Mouse (Mus musculus): ENCODE measurements around the gene Atp2b4. TPM values are rescaled to one million over a fixed set of nuclear protein-coding genes. Genes with fewer than 3 reads are reported as not detected.

The Atp2b4 gene
- total and polyA plus RNA-seq, 3 experiments: 34.0 to 278 (median 85.7) TPM

GRCm38 (mm10) chr1:133736664-133737063 is 64.2 kb downstream of the Atp2b4 start:
- TF ChIP-seq TAL1 (conservative IDR thresholded peaks at IDR 0.05; ENCODE audit: low read depth, low read length): no peak
- TF ChIP-seq GATA1 (IDR thresholded peaks at IDR 0.05; ENCODE audit: borderline replicate concordance, low read length): no peak
- no peak for TF ChIP-seq GATA2 (IDR thresholded peaks at IDR 0.05; ENCODE audit: borderline replicate concordance, low read depth, low read length)
- no peak for TF ChIP-seq CTCF (IDR thresholded peaks at IDR 0.05; ENCODE audit: low read depth, low read length)
- TF ChIP-seq POLR2AphosphoS5 (IDR thresholded peaks at IDR 0.05; ENCODE audit: insufficient replicate concordance, low read depth, low read length): no peak
- Histone ChIP-seq H3K4me1 (ENCODE audit: insufficient read depth, low read depth, low read length) (peaks cover 25% of the 10 kb centered on the region), H3K4me3 (ENCODE audit: low read depth, low read length) (no peak overlapping the region), H3K36me3 (replicated peaks) (peaks cover 98% of the 10 kb centered on the region), H3K9me3 (replicated peaks) (no peaks in the 10 kb centered on the region), H3K27me3 (ENCODE audit: insufficient read depth, low read length) (no peaks in the 10 kb centered on the region)
- no peak for DNase-seq (ENCODE audit: low spot score)
- no peak for ATAC-seq (ENCODE audit: extremely low read depth, insufficient number of reproducible peaks, low FRiP score, poor library complexity, severe bottlenecking)

- Histone ChIP-seq H3K36me3 (replicated peaks) (peaks cover 98% of the 10 kb centered on the region), H3K4me1 (ENCODE audit: insufficient read depth, low read depth, low read length) (peaks cover 22% of the 10 kb centered on the region), H3K4me3 (ENCODE audit: low read depth, low read length) (no peak overlapping the region), H3K9me3 (replicated peaks) (no peaks in the 10 kb centered on the region), H3K27me3 (ENCODE audit: insufficient read depth, low read length) (no peaks in the 10 kb centered on the region)
- DNase-seq (ENCODE audit: low spot score): peak; percentile 73
- TF ChIP-seq POLR2AphosphoS5 (IDR thresholded peaks at IDR 0.05; ENCODE audit: insufficient replicate concordance, low read depth, low read length): no peak
- TF ChIP-seq CTCF (IDR thresholded peaks at IDR 0.05; ENCODE audit: low read depth, low read length): peak; percentile 59
- peak; percentile 63; the same call in 1 of the 2 replicates for ATAC-seq (ENCODE audit: extremely low read depth, insufficient number of reproducible peaks, low FRiP score, poor library complexity, severe bottlenecking)
Observed at GRCm38 (mm10) chr1:133735995-133736652, 64.7 kb downstream of the Atp2b4 start.

GRCm38 (mm10) chr1:133732814-133733213 is 68.0 kb downstream of the Atp2b4 start:
- peaks cover 98% of the 10 kb centered on the region for H3K36me3 ChIP-seq (replicated peaks)
- no peaks in the 10 kb centered on the region for H3K9me3 ChIP-seq (replicated peaks)
- TF ChIP-seq CTCF (IDR thresholded peaks at IDR 0.05; ENCODE audit: low read depth, low read length) (no peak), GATA2 (IDR thresholded peaks at IDR 0.05; ENCODE audit: borderline replicate concordance, low read depth, low read length) (no peak), GATA1 (IDR thresholded peaks at IDR 0.05; ENCODE audit: borderline replicate concordance, low read length) (no peak)
- no peaks in the 10 kb centered on the region for H3K27me3 ChIP-seq (ENCODE audit: insufficient read depth, low read length)
- H3K4me1 ChIP-seq (ENCODE audit: insufficient read depth, low read depth, low read length): peaks cover 20% of the 10 kb centered on the region
- DNase-seq (ENCODE audit: low spot score): no peak
- H3K4me3 ChIP-seq (ENCODE audit: low read depth, low read length): no peak overlapping the region
- no peak for ATAC-seq (ENCODE audit: extremely low read depth, insufficient number of reproducible peaks, low FRiP score, poor library complexity, severe bottlenecking)

GRCm38 (mm10) chr1:133728339-133728738 is 72.5 kb downstream of the Atp2b4 start:
- Histone ChIP-seq H3K9me3 (replicated peaks) (no peaks in the 10 kb centered on the region), H3K36me3 (replicated peaks) (peaks cover 94% of the 10 kb centered on the region), H3K4me1 (ENCODE audit: insufficient read depth, low read depth, low read length) (peaks cover 7% of the 10 kb centered on the region; the same call in 1 of the 2 replicates), H3K27me3 (ENCODE audit: insufficient read depth, low read length) (no peaks in the 10 kb centered on the region), H3K4me3 (ENCODE audit: low read depth, low read length) (no peak overlapping the region)
- no peak for TF ChIP-seq CTCF (IDR thresholded peaks at IDR 0.05; ENCODE audit: low read depth, low read length)
- no peak for TF ChIP-seq GATA2 (IDR thresholded peaks at IDR 0.05; ENCODE audit: borderline replicate concordance, low read depth, low read length)
- TF ChIP-seq GATA1 (IDR thresholded peaks at IDR 0.05; ENCODE audit: borderline replicate concordance, low read length): no peak
- no peak for TF ChIP-seq POLR2AphosphoS5 (IDR thresholded peaks at IDR 0.05; ENCODE audit: insufficient replicate concordance, low read depth, low read length)
- TF ChIP-seq TAL1 (conservative IDR thresholded peaks at IDR 0.05; ENCODE audit: low read depth, low read length): no peak
- DNase-seq (ENCODE audit: low spot score) (no peak), ATAC-seq (ENCODE audit: extremely low read depth, insufficient number of reproducible peaks, low FRiP score, poor library complexity, severe bottlenecking) (no peak)

DNA sequence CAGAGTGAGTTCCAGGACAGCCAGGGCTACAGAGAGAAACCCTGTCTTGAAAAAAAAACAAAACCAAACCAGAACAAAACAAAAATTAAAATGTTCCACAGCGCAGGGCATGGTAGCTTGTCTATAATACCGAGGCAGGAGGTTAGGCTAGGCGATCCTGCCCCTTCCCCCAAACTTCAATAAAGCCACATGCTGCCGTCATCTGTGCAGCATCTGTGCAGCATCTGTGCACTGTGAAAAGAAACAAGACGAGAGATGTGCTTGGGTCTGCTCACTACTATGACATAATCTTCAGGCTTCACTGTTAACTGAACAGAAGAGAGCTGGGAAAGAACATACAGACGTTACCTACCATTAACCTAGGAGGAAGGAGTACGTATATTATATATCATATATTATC is 80.5 kb downstream of the Atp2b4 start:
- TF ChIP-seq CTCF (IDR thresholded peaks at IDR 0.05; ENCODE audit: low read depth, low read length) (no peak), GATA2 (IDR thresholded peaks at IDR 0.05; ENCODE audit: borderline replicate concordance, low read depth, low read length) (no peak), GATA1 (IDR thresholded peaks at IDR 0.05; ENCODE audit: borderline replicate concordance, low read length) (no peak), TAL1 (conservative IDR thresholded peaks at IDR 0.05; ENCODE audit: low read depth, low read length) (no peak), POLR2AphosphoS5 (IDR thresholded peaks at IDR 0.05; ENCODE audit: insufficient replicate concordance, low read depth, low read length) (no peak)
- no peak for DNase-seq (ENCODE audit: low spot score)
- Histone ChIP-seq H3K4me3 (ENCODE audit: low read depth, low read length) (no peak overlapping the region), H3K4me1 (ENCODE audit: insufficient read depth, low read depth, low read length) (0 out of 2 replicates have a peak, but pooled peaks cover 2% of the 10 kb centered on the region), H3K36me3 (replicated peaks) (peaks cover 91% of the 10 kb centered on the region), H3K27me3 (ENCODE audit: insufficient read depth, low read length) (no peaks in the 10 kb centered on the region), H3K9me3 (replicated peaks) (no peaks in the 10 kb centered on the region)
- ATAC-seq (ENCODE audit: extremely low read depth, insufficient number of reproducible peaks, low FRiP score, poor library complexity, severe bottlenecking): no peak

- DNase-seq (ENCODE audit: low spot score) (no peak), ATAC-seq (ENCODE audit: extremely low read depth, insufficient number of reproducible peaks, low FRiP score, poor library complexity, severe bottlenecking) (no peak)
- TF ChIP-seq POLR2AphosphoS5 (IDR thresholded peaks at IDR 0.05; ENCODE audit: insufficient replicate concordance, low read depth, low read length) (no peak), CTCF (IDR thresholded peaks at IDR 0.05; ENCODE audit: low read depth, low read length) (no peak), GATA2 (IDR thresholded peaks at IDR 0.05; ENCODE audit: borderline replicate concordance, low read depth, low read length) (no peak), TAL1 (conservative IDR thresholded peaks at IDR 0.05; ENCODE audit: low read depth, low read length) (no peak), GATA1 (IDR thresholded peaks at IDR 0.05; ENCODE audit: borderline replicate concordance, low read length) (no peak)
- H3K36me3 ChIP-seq (replicated peaks): peaks cover 93% of the 10 kb centered on the region
- H3K4me1 ChIP-seq (ENCODE audit: insufficient read depth, low read depth, low read length): 0 out of 2 replicates have a peak, but pooled peaks cover 2% of the 10 kb centered on the region
- H3K4me3 ChIP-seq (ENCODE audit: low read depth, low read length): no peak overlapping the region
- no peaks in the 10 kb centered on the region for H3K9me3 ChIP-seq (replicated peaks)
- no peaks in the 10 kb centered on the region for H3K27me3 ChIP-seq (ENCODE audit: insufficient read depth, low read length)
Observed at GRCm38 (mm10) chr1:133718786-133719185, 82.1 kb downstream of the Atp2b4 start.

All from G1E (cell line).